Mouse (Mus musculus) E14TG2a.4 (cell line): ENCODE data around the gene Cacna1g.

Experiments
- H3K27me3 ChIP-seq: 2 replicates; pipeline ENCODE4 v1.6.1; 2014; ENCODE audit warnings: low read length, control low read depth; ENCODE audit not compliant: insufficient read depth
- H3K36me3 ChIP-seq: 2 replicates; pipeline ENCODE4 v1.6.1; 2014; ENCODE audit warnings: low read length, control low read depth; ENCODE audit not compliant: insufficient read depth
- H3K4me1 ChIP-seq: replicated peaks from 2 replicates; pipeline ENCODE4 v1.6.1; 2014; ENCODE audit warnings: low read depth, low read length, control low read depth
- H3K4me3 ChIP-seq: replicated peaks from 2 replicates; pipeline ENCODE4 v1.5.1; 2014; ENCODE audit warnings: mild to moderate bottlenecking, low read length
- H3K9me3 ChIP-seq: 2 replicates; pipeline ENCODE4 v1.6.1; 2014; ENCODE audit warnings: low read length, control low read depth
- CTCF ChIP-seq: conservative IDR thresholded peaks from 2 replicates; pipeline ENCODE4 v1.5.1; 2014; ENCODE audit warnings: low read length
- NANOG ChIP-seq: IDR thresholded peaks from 2 replicates; pipeline ENCODE4 v1.6.1; 2014; ENCODE audit warnings: borderline replicate concordance, low read length, mixed read lengths
- POU5F1 ChIP-seq: IDR thresholded peaks from 2 replicates; pipeline ENCODE4 v1.6.1; 2014; ENCODE audit warnings: low read length, borderline replicate concordance

Cacna1g gene

GRCm38 (mm10) chr11:94447017-94447416 is 27.0 kb downstream of the Cacna1g start:
- peaks cover 26% of the 10 kb centered on the region; the same call in 1 of the 2 replicates for H3K4me1 ChIP-seq
- no peak overlapping the region for H3K4me3 ChIP-seq
- TF ChIP-seq CTCF, result no peak
- no peak for TF ChIP-seq POU5F1
- no peak for TF ChIP-seq NANOG
- peaks cover 84% of the 10 kb centered on the region for H3K27me3 ChIP-seq
- H3K36me3 ChIP-seq, result no peaks in the 10 kb centered on the region
- H3K9me3 ChIP-seq, result no peaks in the 10 kb centered on the region

GRCm38 (mm10) chr11:94445300-94445699 is 28.7 kb downstream of the Cacna1g start:
- no peaks in the 10 kb centered on the region for H3K36me3 ChIP-seq
- TF ChIP-seq NANOG (no peak), CTCF (no peak), POU5F1 (no peak)
- peaks cover 17% of the 10 kb centered on the region; the same call in 1 of the 2 replicates for H3K4me1 ChIP-seq
- H3K27me3 ChIP-seq, result peaks cover 68% of the 10 kb centered on the region
- H3K9me3 ChIP-seq, result no peaks in the 10 kb centered on the region
- H3K4me3 ChIP-seq, result no peak overlapping the region

- Histone ChIP-seq H3K9me3 (no peaks in the 10 kb centered on the region), H3K4me3 (no peak overlapping the region), H3K27me3 (peaks cover 68% of the 10 kb centered on the region), H3K36me3 (no peaks in the 10 kb centered on the region), H3K4me1 (peaks cover 12% of the 10 kb centered on the region; the same call in 1 of the 2 replicates)
- no peak for TF ChIP-seq POU5F1
- TF ChIP-seq CTCF, result no peak
- TF ChIP-seq NANOG, result no peak
These were observed 29.2 kb downstream of the Cacna1g start for GRCm38 (mm10) chr11:94444829-94445228.

GRCm38 (mm10) chr11:94441752-94442151 is 32.2 kb downstream of the Cacna1g start:
- no peaks in the 10 kb centered on the region for H3K9me3 ChIP-seq
- 0 out of 2 replicates have a peak, but pooled peaks cover 3% of the 10 kb centered on the region for H3K4me1 ChIP-seq
- H3K27me3 ChIP-seq, result peaks cover 60% of the 10 kb centered on the region
- H3K36me3 ChIP-seq, result no peaks in the 10 kb centered on the region
- no peak overlapping the region for H3K4me3 ChIP-seq
- TF ChIP-seq CTCF (no peak), POU5F1 (no peak), NANOG (no peak)

- TF ChIP-seq POU5F1 (no peak), CTCF (no peak), NANOG (no peak)
- 0 out of 2 replicates have a peak, but pooled peaks cover 3% of the 10 kb centered on the region for H3K4me1 ChIP-seq
- H3K27me3 ChIP-seq, result peaks cover 57% of the 10 kb centered on the region
- no peak overlapping the region for H3K4me3 ChIP-seq
- no peaks in the 10 kb centered on the region for H3K36me3 ChIP-seq
- H3K9me3 ChIP-seq, result no peaks in the 10 kb centered on the region
These were observed 32.9 kb downstream of the Cacna1g start for GRCm38 (mm10) chr11:94441122-94441521.

- TF ChIP-seq CTCF (no peak), NANOG (no peak), POU5F1 (no peak)
These were observed 33.6 kb downstream of the Cacna1g start for GRCm38 (mm10) chr11:94440421-94440820.

GRCm38 (mm10) chr11:94429011-94429651 is 44.9 kb downstream of the Cacna1g start:
- H3K36me3 ChIP-seq, result no peaks in the 10 kb centered on the region
- peaks cover 68% of the 10 kb centered on the region for H3K27me3 ChIP-seq

More at GRCm38 (mm10) chr11:94440421-94440820, 33.6 kb downstream of the Cacna1g start:
- H3K4me1 ChIP-seq, result 0 out of 2 replicates have a peak, but pooled peaks cover 3% of the 10 kb centered on the region
- H3K9me3 ChIP-seq, result no peaks in the 10 kb centered on the region
- H3K27me3 ChIP-seq, result peaks cover 52% of the 10 kb centered on the region
- H3K4me3 ChIP-seq, result no peak overlapping the region
- no peaks in the 10 kb centered on the region for H3K36me3 ChIP-seq

GRCm38 (mm10) chr11:94428091-94428835 is 45.7 kb downstream of the Cacna1g start:
- no peak for TF ChIP-seq NANOG
- TF ChIP-seq POU5F1, result no peak
- TF ChIP-seq CTCF, result no peak
- Histone ChIP-seq H3K27me3 (peaks cover 68% of the 10 kb centered on the region), H3K36me3 (no peaks in the 10 kb centered on the region), H3K4me1 (peaks cover 40% of the 10 kb centered on the region), H3K4me3 (no peak overlapping the region), H3K9me3 (no peaks in the 10 kb centered on the region)

More at GRCm38 (mm10) chr11:94429011-94429651, 44.9 kb downstream of the Cacna1g start:
- TF ChIP-seq CTCF, result no peak
- TF ChIP-seq NANOG, result no peak
- TF ChIP-seq POU5F1, result no peak
- Histone ChIP-seq H3K4me1 (peaks cover 38% of the 10 kb centered on the region), H3K9me3 (no peaks in the 10 kb centered on the region), H3K4me3 (no peak overlapping the region)
